Mouse (Mus musculus) limb, embryonic 15.5 days (tissue): Measurements from ENCODE around the gene Pde7b. TPM values are rescaled to one million over a fixed set of nuclear protein-coding genes. Genes with fewer than 3 reads are reported as not detected.

Source experiments
- ATAC-seq: fragments of 200-750 bp; cut with Nextera tagmentation; 2 replicates; pipeline ENCODE4 v1.8.0; 2017; ENCODE audit warnings: low read depth, moderate TSS enrichment; ENCODE audit not compliant: insufficient number of reproducible peaks, low FRiP score, low TSS enrichment
- H3K27ac ChIP-seq: fragments of 300-500 bp; sonication (generic); 2 replicates; pipeline ENCODE4 v1.5.1; 2015; ENCODE audit warnings: moderate library complexity, mild to moderate bottlenecking, inconsistent platforms
- H3K27me3 ChIP-seq: fragments of 300-500 bp; sonication (generic); 2 replicates; pipeline ENCODE4 v1.6.1; 2015; ENCODE audit warnings: inconsistent platforms
- H3K36me3 ChIP-seq: fragments of 300-500 bp; sonication (generic); 2 replicates; pipeline ENCODE4 v1.6.1; 2015; ENCODE audit warnings: inconsistent platforms
- H3K4me1 ChIP-seq: fragments of 300-500 bp; sonication (generic); 2 replicates; pipeline ENCODE4 v1.6.1; 2015; ENCODE audit warnings: inconsistent platforms
- H3K4me2 ChIP-seq: fragments of 300-500 bp; sonication (generic); 2 replicates; pipeline ENCODE4 v1.6.1; 2015; ENCODE audit warnings: mild to moderate bottlenecking, inconsistent platforms
- H3K4me3 ChIP-seq: fragments of 300-500 bp; sonication (generic); 2 replicates; pipeline ENCODE4 v1.5.1; 2015; ENCODE audit warnings: mild to moderate bottlenecking, inconsistent platforms
- H3K9ac ChIP-seq: fragments of 300-500 bp; sonication (generic); 2 replicates; pipeline ENCODE4 v1.6.1; 2015; ENCODE audit warnings: inconsistent platforms
- H3K9me3 ChIP-seq: fragments of 300-500 bp; sonication (generic); 2 replicates; pipeline ENCODE4 v1.6.1; 2016; ENCODE audit warnings: inconsistent platforms
- WGBS: fragments of 180-500 bp; shearing (Covaris S2); methylation state at CpG from one replicate; pipeline ENCODE4 v1.1.7; 2015; 5-methylcytosine and 5-hydroxymethylcytosine counted together
- polyA plus RNA-seq: library from polyadenylated mRNA; unstranded; fragments of >200 nt; fragmentation: Nextera tagmentation; extraction: Ambion mirVana; gene quantifications from 2 replicates; pipeline ENCODE4 v1.2.1, GENCODE M21; 2015

The Pde7b gene
- polyA plus RNA-seq, 1 experiment from 2014 or later = 7.8 TPM

DNA sequence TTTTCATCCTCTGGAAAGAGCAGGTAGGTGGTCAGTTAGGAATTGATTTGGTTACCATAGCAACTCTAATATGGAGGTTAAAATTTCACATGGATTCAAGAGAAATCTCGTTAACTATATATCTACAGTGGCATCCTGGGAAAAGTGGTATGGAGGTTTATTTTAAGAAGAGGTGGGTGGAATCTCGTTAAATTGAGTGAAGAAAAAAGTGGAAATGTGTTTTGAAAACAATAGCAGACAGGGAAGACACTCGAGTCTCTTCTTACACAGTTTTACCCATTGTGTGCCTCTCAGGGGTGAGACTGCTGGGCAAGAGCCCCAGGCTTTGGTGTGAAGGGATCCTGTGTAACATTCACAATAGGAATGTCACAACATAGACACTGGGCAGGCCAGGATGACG lies 56.3 kb downstream of the Pde7b start:
- H3K9ac ChIP-seq = no peak overlapping the region
- no peak overlapping the region for H3K4me3 ChIP-seq
- 62% methylated on average over 4 of the region's 4 CpGs for WGBS
- H3K27me3 ChIP-seq = no peaks in the 10 kb centered on the region
- H3K27ac ChIP-seq = no peak overlapping the region
- no peak overlapping the region for H3K4me2 ChIP-seq
- no peaks in the 10 kb centered on the region for H3K4me1 ChIP-seq
- no peak for ATAC-seq
- no peaks in the 10 kb centered on the region for H3K9me3 ChIP-seq
- H3K36me3 ChIP-seq = no peaks in the 10 kb centered on the region

DNA sequence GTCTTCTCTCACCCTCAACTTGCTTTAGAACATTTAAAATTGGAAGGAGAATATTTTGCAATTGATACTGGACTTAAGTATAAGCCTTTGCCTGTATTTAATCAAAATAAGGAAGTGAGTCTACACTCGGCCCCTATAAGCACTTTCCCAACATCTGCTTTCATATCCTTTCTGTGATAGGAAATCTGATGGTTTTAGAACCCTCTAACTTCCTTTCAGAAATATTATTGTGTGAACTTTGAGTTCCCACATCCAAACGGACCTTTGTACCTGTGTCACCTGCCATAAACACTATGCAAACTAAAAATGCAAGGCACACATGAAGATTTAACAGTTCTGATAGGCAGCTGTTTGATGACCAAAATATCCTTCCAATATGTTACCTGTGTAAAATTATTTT lies 58.2 kb downstream of the Pde7b start:
- H3K36me3 ChIP-seq = no peaks in the 10 kb centered on the region
- WGBS = 52% methylated on average over 2 of the region's 2 CpGs

DNA sequence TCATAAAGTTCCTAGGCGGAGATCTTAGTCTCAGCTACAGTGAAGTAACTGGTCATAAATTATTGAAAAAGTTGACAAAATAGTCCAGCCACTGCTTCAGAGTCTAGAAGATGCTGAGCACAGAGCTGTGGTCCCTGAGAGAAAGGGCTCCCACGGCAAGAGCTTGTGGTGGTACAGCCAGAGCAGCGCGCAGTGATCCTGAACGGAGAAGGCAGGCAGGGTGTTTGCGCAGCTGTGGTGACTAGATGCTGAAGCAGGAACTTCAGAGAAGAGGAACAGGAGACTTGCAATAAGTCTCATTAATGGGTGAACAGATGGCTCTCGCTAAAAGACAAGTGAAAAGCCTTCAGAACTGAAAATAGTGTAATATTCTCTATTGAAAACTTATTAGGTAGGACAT lies 61.9 kb downstream of the Pde7b start:
- 66% methylated on average over 7 of the region's 7 CpGs for WGBS
- no peak overlapping the region for H3K4me3 ChIP-seq
- peaks cover 11% of the 10 kb centered on the region for H3K4me1 ChIP-seq
- no peak overlapping the region for H3K4me2 ChIP-seq
- H3K27ac ChIP-seq = no peak overlapping the region
- H3K36me3 ChIP-seq = no peaks in the 10 kb centered on the region
- H3K9ac ChIP-seq = no peak overlapping the region
- no peak for ATAC-seq
- H3K27me3 ChIP-seq = no peaks in the 10 kb centered on the region
- H3K9me3 ChIP-seq = no peaks in the 10 kb centered on the region

More for the DNA sequence above, 58.2 kb downstream of the Pde7b start:
- Histone ChIP-seq H3K27me3 (no peaks in the 10 kb centered on the region), H3K9me3 (no peaks in the 10 kb centered on the region), H3K9ac (no peak overlapping the region), H3K4me1 (peaks cover 7% of the 10 kb centered on the region), H3K4me3 (no peak overlapping the region), H3K27ac (no peak overlapping the region), H3K4me2 (no peak overlapping the region)
- no peak for ATAC-seq

DNA sequence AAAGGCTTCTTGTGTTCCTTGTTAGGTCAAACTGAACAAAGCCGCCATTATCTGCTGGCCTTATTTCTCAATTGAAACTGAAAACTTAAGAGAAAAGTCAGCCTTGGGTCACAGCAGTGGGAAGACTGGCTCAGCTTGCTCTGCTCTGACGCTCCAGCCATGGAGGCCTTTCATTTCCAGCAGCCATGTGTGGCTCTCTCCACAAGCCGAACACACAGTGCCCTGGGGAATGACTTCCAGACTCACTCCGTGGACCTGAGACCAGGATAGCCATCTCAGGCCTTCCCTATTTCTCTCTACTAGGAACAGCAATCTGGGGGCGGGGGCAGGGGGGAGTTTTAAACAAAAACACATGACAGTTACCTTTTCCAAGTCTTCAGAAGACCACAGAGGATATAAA lies 63.2 kb downstream of the Pde7b start:
- H3K9me3 ChIP-seq = no peaks in the 10 kb centered on the region
- no peak overlapping the region for H3K4me3 ChIP-seq
- H3K27ac ChIP-seq = no peak overlapping the region
- H3K4me2 ChIP-seq = no peak overlapping the region
- WGBS = 49% methylated on average over 5 of the region's 5 CpGs
- H3K9ac ChIP-seq = no peak overlapping the region
- ATAC-seq = no peak
- H3K36me3 ChIP-seq = no peaks in the 10 kb centered on the region
- peaks cover 17% of the 10 kb centered on the region for H3K4me1 ChIP-seq
- no peaks in the 10 kb centered on the region for H3K27me3 ChIP-seq

DNA sequence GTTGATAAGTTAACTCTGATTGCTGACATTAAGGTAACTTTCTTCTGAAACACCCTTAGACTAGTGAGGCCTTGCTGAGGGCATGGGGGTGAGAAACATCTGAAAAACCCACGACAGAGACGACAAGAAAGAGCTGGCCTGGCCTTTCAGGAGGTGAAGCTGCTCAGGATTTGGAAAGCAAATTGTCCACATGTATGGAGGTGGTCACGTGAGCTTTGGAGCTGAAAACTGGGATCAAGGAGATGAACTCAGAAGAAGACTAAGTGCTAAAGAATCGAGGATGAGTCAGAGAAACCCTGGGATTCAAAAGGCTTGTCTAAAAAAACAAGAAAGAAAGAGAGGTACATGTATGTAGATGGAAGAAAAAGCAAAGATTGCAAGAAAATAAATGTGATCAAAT lies 65.2 kb downstream of the Pde7b start:
- no peaks in the 10 kb centered on the region for H3K27me3 ChIP-seq
- H3K4me1 ChIP-seq = peaks cover 17% of the 10 kb centered on the region
- H3K4me3 ChIP-seq = no peak overlapping the region
- no peaks in the 10 kb centered on the region for H3K36me3 ChIP-seq
- no peak for ATAC-seq
- 70% methylated on average over 4 of the region's 4 CpGs for WGBS
- H3K9ac ChIP-seq = no peak overlapping the region
- H3K9me3 ChIP-seq = no peaks in the 10 kb centered on the region
- H3K27ac ChIP-seq = no peak overlapping the region
- no peak overlapping the region for H3K4me2 ChIP-seq

DNA sequence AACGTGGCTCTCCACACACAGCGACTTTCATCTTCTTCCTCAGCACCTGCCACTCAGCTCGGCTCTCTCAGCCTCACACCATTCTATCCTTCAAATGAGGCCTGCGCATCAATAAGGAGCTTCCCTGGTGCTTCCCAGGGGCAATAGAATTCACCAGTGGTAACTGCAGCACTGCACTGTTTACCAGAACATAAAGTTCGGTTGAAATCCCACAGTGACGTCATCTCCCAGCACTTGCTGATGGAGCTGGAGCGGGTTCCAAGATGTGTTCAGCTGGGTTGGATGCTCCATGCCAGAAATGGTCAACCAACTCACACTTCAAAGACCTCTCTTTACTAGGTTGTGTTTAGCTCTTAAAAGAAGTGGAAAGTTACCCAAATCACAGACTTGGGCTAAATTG lies 65.6 kb downstream of the Pde7b start:
- Histone ChIP-seq H3K9me3 (no peaks in the 10 kb centered on the region), H3K9ac (no peak overlapping the region), H3K27me3 (no peaks in the 10 kb centered on the region), H3K4me1 (peaks cover 19% of the 10 kb centered on the region), H3K4me3 (no peak overlapping the region), H3K4me2 (no peak overlapping the region), H3K36me3 (no peaks in the 10 kb centered on the region), H3K27ac (no peak overlapping the region)
- WGBS = 67% methylated on average over 7 of the region's 7 CpGs
- no peak for ATAC-seq

DNA sequence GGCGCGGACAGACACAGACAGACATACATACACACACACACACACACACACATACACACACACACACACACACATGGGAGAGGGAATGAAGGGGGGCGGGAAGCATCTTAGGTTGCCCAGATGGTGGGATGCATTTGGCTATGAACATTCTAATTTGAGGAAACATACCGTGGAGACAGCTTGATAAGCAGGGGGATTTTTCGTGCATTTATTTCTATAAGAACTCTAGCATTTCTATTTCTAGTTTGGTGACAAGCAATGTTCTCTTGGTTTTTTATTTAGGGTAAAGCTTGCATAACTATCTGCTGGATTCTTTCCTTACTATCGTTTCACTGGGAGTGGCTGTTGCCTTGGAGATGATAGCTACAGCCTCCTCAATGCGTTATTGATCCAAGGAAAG lies 66.2 kb downstream of the Pde7b start:
- H3K27ac ChIP-seq = no peak overlapping the region
- no peak overlapping the region for H3K4me3 ChIP-seq
- ATAC-seq = no peak
- no peaks in the 10 kb centered on the region for H3K9me3 ChIP-seq
- WGBS = 82% methylated on average over 7 of the region's 7 CpGs
- H3K27me3 ChIP-seq = no peaks in the 10 kb centered on the region
- no peak overlapping the region for H3K4me2 ChIP-seq
- no peak overlapping the region for H3K9ac ChIP-seq
- peaks cover 21% of the 10 kb centered on the region for H3K4me1 ChIP-seq
- H3K36me3 ChIP-seq = no peaks in the 10 kb centered on the region

DNA sequence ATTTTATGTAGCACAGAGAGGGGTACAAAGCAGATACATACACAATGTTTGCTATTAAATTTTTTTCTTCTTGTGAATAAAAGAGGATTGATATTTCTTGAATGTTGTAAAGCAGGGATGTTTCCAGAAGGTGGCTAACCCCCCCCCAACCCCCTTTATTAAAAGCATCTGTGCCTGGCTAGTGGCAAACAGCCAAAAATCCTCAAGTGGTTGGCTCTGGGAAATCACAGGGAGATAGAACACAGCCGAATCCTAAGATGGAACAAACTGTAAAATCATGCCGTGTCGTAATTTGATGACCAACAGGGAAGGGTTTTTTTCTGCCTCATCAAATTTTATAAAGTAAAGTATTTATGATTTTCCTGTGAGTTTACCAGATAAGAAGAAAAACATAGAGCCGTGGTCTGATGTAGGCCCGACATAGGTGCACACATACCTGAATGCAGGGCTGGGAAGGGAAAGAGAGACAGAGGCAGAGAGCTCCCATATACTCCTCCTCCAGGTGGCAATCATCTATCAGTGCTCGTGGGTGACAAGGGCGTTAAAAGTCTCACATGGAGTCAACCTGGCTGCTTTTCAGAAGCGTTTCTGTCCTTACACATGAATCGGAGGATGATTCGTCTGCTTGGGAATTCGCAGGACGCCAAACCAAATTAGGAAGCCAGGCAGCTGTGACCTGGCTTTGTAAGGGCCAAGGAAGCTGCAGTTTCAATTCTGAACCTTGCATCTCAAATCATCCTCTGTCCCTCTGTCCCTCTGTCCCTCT lies 67.4 kb downstream of the Pde7b start:
- 48% methylated on average over 12 of the region's 12 CpGs for WGBS
- no peak overlapping the region for H3K9ac ChIP-seq
- no peaks in the 10 kb centered on the region for H3K36me3 ChIP-seq
- no peak overlapping the region for H3K27ac ChIP-seq
- no peaks in the 10 kb centered on the region for H3K27me3 ChIP-seq
- H3K9me3 ChIP-seq = no peaks in the 10 kb centered on the region
- ATAC-seq = no peak
- H3K4me2 ChIP-seq = no peak overlapping the region
- H3K4me3 ChIP-seq = no peak overlapping the region
- H3K4me1 ChIP-seq = peaks cover 17% of the 10 kb centered on the region

DNA sequence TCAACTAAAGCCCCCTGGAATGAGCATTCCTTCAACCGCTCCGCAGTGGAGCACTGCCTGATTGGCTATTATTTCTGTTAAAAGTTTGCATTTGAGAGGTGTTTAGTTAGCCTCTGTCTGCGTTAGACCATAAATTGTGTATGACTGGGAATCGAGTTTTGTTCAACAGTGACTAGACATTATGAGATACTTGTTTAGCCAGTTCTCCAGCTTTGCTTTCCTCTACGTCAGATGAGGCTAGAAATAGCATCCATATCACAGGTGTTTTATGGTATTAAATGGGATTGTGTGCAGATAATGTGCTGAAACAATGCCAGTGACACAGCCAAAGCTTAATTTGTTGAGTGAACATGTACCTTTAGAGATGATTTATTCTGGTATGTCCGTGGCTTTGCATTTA lies 70.3 kb downstream of the Pde7b start:
- Histone ChIP-seq H3K4me3 (no peak overlapping the region), H3K36me3 (no peaks in the 10 kb centered on the region), H3K27me3 (no peaks in the 10 kb centered on the region), H3K9ac (no peak overlapping the region), H3K9me3 (no peaks in the 10 kb centered on the region), H3K4me1 (peaks cover 12% of the 10 kb centered on the region), H3K4me2 (no peak overlapping the region), H3K27ac (no peak overlapping the region)
- WGBS = 64% methylated on average over 6 of the region's 6 CpGs
- ATAC-seq = no peak

DNA sequence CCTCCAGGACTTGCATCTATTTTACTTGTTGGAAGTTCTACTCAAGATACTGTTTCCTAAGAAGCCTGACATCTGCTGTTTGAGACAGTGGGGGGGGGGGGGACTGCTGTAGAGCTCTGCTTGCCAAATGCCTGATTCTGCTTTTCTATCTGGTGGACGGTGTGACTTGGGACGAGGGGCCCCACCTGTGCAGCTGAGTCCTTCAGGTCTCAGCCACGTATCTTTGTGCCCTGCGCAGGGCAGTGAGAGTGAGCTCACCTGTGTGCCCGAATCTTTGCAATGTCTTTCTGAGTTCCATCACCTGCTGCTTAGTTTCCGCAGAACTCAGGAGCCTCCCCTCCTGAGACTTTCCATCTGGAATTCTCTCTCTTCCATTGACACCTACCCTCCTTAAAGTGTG lies 70.7 kb downstream of the Pde7b start:
- Histone ChIP-seq H3K4me1 (peaks cover 12% of the 10 kb centered on the region), H3K27ac (no peak overlapping the region), H3K4me2 (no peak overlapping the region), H3K27me3 (no peaks in the 10 kb centered on the region), H3K9me3 (no peaks in the 10 kb centered on the region), H3K9ac (no peak overlapping the region), H3K36me3 (no peaks in the 10 kb centered on the region), H3K4me3 (no peak overlapping the region)
- WGBS = 65% methylated on average over 6 of the region's 6 CpGs
- no peak for ATAC-seq

DNA sequence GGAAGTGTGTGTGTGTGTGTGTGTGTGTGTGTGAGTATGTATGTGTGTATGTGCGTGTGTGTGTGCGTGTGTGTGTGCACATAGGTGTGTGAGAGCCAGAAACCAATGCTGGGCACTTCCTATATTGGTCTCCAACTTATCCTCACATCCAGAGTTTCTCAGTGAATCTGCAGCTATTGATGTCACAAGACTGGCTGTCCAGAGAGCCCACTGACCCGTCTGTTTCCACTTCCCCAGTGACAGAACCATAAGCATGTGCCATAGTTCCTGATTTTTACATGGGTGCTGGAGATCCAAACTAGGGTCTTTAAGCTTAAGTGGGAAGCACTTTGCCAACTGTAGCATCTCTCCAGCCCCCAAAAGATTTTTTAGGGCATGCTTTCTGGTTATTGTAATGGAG lies 71.6 kb downstream of the Pde7b start:
- H3K4me3 ChIP-seq = no peak overlapping the region
- WGBS = 76% methylated on average over 3 of the region's 3 CpGs
- no peak overlapping the region for H3K4me2 ChIP-seq
- no peak for ATAC-seq
- H3K27ac ChIP-seq = no peak overlapping the region
- no peak overlapping the region for H3K9ac ChIP-seq
- H3K27me3 ChIP-seq = no peaks in the 10 kb centered on the region
- no peaks in the 10 kb centered on the region for H3K36me3 ChIP-seq
- H3K9me3 ChIP-seq = no peaks in the 10 kb centered on the region
- H3K4me1 ChIP-seq = peaks cover 12% of the 10 kb centered on the region

DNA sequence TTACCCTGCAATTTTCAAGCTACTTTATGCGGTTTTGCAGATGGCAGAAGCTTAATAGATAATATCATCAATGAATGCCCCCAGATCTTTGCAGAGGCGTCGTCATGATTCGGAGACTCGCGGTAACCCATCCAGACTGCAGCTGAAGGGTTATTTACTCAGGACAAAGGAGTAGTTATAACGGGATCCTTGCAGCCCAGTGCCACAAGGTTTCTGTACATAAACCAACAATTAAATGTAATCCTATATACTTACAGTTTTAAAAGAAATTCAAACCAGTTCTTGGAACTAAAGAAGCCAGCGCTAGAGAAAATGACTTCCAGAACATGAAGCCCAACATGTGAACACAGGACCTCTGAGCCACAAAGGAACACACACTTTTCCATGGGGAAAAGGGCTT lies 88.5 kb downstream of the Pde7b start:
- Histone ChIP-seq H3K27ac (no peak overlapping the region), H3K27me3 (no peaks in the 10 kb centered on the region; the same call in 1 of the 2 replicates), H3K4me2 (0 out of 2 replicates have a peak overlapping the region, but pooled peaks have one; percentile 0), H3K9me3 (no peaks in the 10 kb centered on the region), H3K9ac (no peak overlapping the region), H3K36me3 (no peaks in the 10 kb centered on the region), H3K4me3 (no peak overlapping the region), H3K4me1 (peaks cover 23% of the 10 kb centered on the region)
- WGBS = 39% methylated on average over 8 of the region's 8 CpGs
- no peak for ATAC-seq

DNA sequence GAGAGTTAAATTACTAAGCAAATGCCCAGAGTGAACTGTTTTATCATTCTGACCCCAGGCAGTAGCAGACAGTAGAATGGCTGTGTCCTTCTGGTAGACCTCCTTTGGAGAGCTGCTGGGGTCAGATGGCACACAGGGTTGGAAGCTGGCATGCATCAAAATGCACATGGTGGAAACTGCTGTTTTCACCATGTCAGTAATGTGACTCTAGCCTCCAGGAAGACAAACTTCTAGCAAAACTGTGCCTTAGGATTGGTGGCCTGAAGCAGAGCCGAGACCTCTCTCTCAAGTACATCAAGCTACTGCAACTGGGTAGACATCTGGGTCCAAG lies 91.8 kb downstream of the Pde7b start:
- no peak overlapping the region for H3K9ac ChIP-seq
- no peaks in the 10 kb centered on the region for H3K36me3 ChIP-seq
- H3K4me2 ChIP-seq = no peak overlapping the region
- ATAC-seq = no peak
- H3K9me3 ChIP-seq = no peaks in the 10 kb centered on the region
- H3K27me3 ChIP-seq = peaks cover 1% of the 10 kb centered on the region; the same call in 1 of the 2 replicates
- H3K27ac ChIP-seq = peak overlapping the region; percentile 73
- H3K4me3 ChIP-seq = no peak overlapping the region
- WGBS = 50% methylated on average over 1 of the region's 1 CpGs
- peaks cover 31% of the 10 kb centered on the region for H3K4me1 ChIP-seq
